ENCODE assay signal across 11 mouse cellular contexts in the genomic region with DNA sequence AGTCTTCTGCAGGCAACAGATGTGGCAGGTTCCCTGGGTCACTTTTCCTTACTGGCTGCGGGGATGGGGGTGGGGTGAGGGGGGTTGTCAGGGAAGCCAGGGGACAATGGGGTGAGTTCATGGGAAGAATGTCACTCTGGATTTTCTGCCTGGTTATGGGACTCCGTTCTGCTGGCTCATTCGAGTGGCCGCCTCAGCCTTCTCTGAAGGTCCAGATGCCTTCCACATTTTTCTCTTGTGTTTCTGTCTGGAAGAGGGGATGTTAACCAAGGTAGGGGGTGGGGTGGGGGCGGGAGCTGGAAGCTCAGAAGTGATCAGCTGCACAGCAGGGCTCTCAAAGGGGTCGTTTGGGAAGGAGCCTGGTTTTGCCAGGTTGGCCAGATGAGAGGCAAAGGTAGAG. TPM values are rescaled to one million over a fixed set of nuclear protein-coding genes. Genes with fewer than 3 reads are reported as not detected.
DNase-seq lines count a peak whose midpoint lies in the region; ATAC-seq and TF ChIP-seq lines count a peak whose summit lies in the region.
"Had no signal": no experiment of that assay in that cellular context is flagged by ENCODE, and none has a peak within 500 bp of the region (broad histone marks: within the 10 kb centered on the region; RNA-seq: fewer than 3 reads in every experiment).

No protein-coding gene starts in this region.

- H3K4me1 ChIP-seq in lung, embryonic 16.5 days (replicated peaks; ENCODE audit: control insufficient read depth, insufficient read depth, low read length) = peaks cover 26% of the 10 kb centered on the region
- H3K4me1 ChIP-seq in forebrain, embryonic 15.5 days = peaks cover 43% of the 10 kb centered on the region
- H3K4me1 ChIP-seq in stomach, postnatal 0 days (replicated peaks; ENCODE audit: control insufficient read depth, insufficient read depth) = peaks cover 5% of the 10 kb centered on the region

- DNase-seq in lung, postnatal 25 days (ENCODE audit: low spot score) = no peak
- peak; percentile 48 for DNase-seq in mesoderm, embryonic 11.5 days (ENCODE audit: low read depth, low spot score)
- DNase-seq in stomach, postnatal 0 days (ENCODE audit: low spot score) = no peak
- no peak for DNase-seq in cerebellum, adult 18-20 months
- no peak for DNase-seq in gastrocnemius, adult 18-20 months (ENCODE audit: low spot score)
- DNase-seq: kidney, adult 11 months had no signal

- no peaks in the 10 kb centered on the region for H3K36me3 ChIP-seq in lung, embryonic 16.5 days (ENCODE audit: control insufficient read depth, insufficient read depth, low read length)
- 0 out of 2 replicates have a peak, but pooled peaks cover 3% of the 10 kb centered on the region for H3K36me3 ChIP-seq in forebrain, embryonic 15.5 days
- H3K36me3 ChIP-seq in stomach, postnatal 0 days (ENCODE audit: control insufficient read depth, insufficient read depth, low read length) = no peaks in the 10 kb centered on the region

- no peak for TF ChIP-seq EP300 in stomach, postnatal 0 days (optimal IDR thresholded peaks at IDR 0.05)

- H3K4me3 ChIP-seq in lung, embryonic 16.5 days (ENCODE audit: low read length) = peak overlapping the region; percentile 64
- peak overlapping the region; percentile 97 for H3K4me3 ChIP-seq in forebrain, embryonic 15.5 days
- H3K4me3 ChIP-seq in stomach, postnatal 0 days (ENCODE audit: low read depth, low read length) = peak overlapping the region; percentile 53

- ATAC-seq in lung, embryonic 16.5 days (ENCODE audit: low read depth) = no peak
- no peak for ATAC-seq in forebrain, embryonic 15.5 days (replicated peaks)
- ATAC-seq in stomach, postnatal 0 days (ENCODE audit: low FRiP score, low TSS enrichment) = no peak
- ATAC-seq in inflammation-experienced regulatory T-cells, adult 6 months = no peak

- H3K27me3 ChIP-seq in lung, embryonic 16.5 days (ENCODE audit: control insufficient read depth, insufficient read depth, low read depth, low read length) = peaks cover 7% of the 10 kb centered on the region; the same call in 1 of the 2 replicates
- no peaks in the 10 kb centered on the region for H3K27me3 ChIP-seq in forebrain, embryonic 15.5 days
- H3K27me3 ChIP-seq in stomach, postnatal 0 days (ENCODE audit: control insufficient read depth, insufficient read depth, low read length) = no peaks in the 10 kb centered on the region

- no peak for TF ChIP-seq CTCF in stomach, postnatal 0 days (IDR thresholded peaks at IDR 0.05; ENCODE audit: low read depth)

- no peaks in the 10 kb centered on the region for H3K9me3 ChIP-seq in lung, embryonic 16.5 days (ENCODE audit: control insufficient read depth, low read length)
- no peaks in the 10 kb centered on the region for H3K9me3 ChIP-seq in forebrain, embryonic 15.5 days
- no peaks in the 10 kb centered on the region for H3K9me3 ChIP-seq in stomach, postnatal 0 days (ENCODE audit: control insufficient read depth, low read length)

- peak overlapping the region; percentile 36; the same call in 1 of the 2 replicates for H3K27ac ChIP-seq in lung, embryonic 16.5 days (ENCODE audit: low read length)
- peak overlapping the region; percentile 84 for H3K27ac ChIP-seq in forebrain, embryonic 15.5 days (replicated peaks)
- no peak overlapping the region for H3K27ac ChIP-seq in stomach, postnatal 0 days (replicated peaks)

- peak overlapping the region; percentile 73 for H3K9ac ChIP-seq in lung, embryonic 16.5 days (ENCODE audit: low read length)
- peak overlapping the region; percentile 85 for H3K9ac ChIP-seq in forebrain, embryonic 15.5 days (replicated peaks)
- H3K9ac ChIP-seq in stomach, postnatal 0 days (ENCODE audit: low read length) = peak overlapping the region; percentile 23

- peak overlapping the region; percentile 99 for H3K4me2 ChIP-seq in lung, embryonic 16.5 days (ENCODE audit: low read depth, low read length)
- peak overlapping the region; percentile 88 for H3K4me2 ChIP-seq in forebrain, embryonic 15.5 days (replicated peaks)
- peak overlapping the region; percentile 95 for H3K4me2 ChIP-seq in stomach, postnatal 0 days (replicated peaks; ENCODE audit: low read depth)

- whole genome bisulfite sequencing in lung, embryonic 16.5 days = 20% methylated on average over 6 of the region's 6 CpGs
- under 1% methylated on average over 6 of the region's 6 CpGs for WGBS in forebrain, embryonic 15.5 days
- WGBS in stomach, postnatal 0 days = 31% methylated on average over 6 of the region's 6 CpGs

RNA-seq across cellular contexts. Expression of gene Igfbp2, which starts 2.1 kb away (rescaled TPM):
- 213 and 233 TPM in 2 replicates for polyA plus RNA-seq in lung, embryonic 16.5 days (2015; fragmentation: Nextera tagmentation; extraction: Ambion mirVana)
- polyA plus RNA-seq in forebrain, embryonic 15.5 days (2015; fragmentation: Nextera tagmentation; extraction: Ambion mirVana) = 336 and 343 TPM in 2 replicates
- 304 and 499 TPM in 2 replicates for polyA plus RNA-seq in stomach, postnatal 0 days (2015; fragmentation: Nextera tagmentation; extraction: Ambion mirVana)
- total RNA-seq in gastrocnemius, adult 18-20 months (2021) = under 1 TPM; 0.28 to 0.62 TPM
- not detected for polyA plus RNA-seq in inflammation-experienced regulatory T-cells, adult 6 months (2017; shearing (Covaris generic))
- total RNA-seq: common myeloid progenitor, adult 5-6 weeks; megakaryocyte-erythroid progenitor cell, adult 5-6 weeks had no signal

RNA-seq across cellular contexts. Expression of gene Igfbp5, which starts 48.2 kb away (rescaled TPM):
- polyA plus RNA-seq in lung, embryonic 16.5 days (2015; fragmentation: Nextera tagmentation; extraction: Ambion mirVana) = 58.7 and 72.4 TPM in 2 replicates
- polyA plus RNA-seq in forebrain, embryonic 15.5 days (2015; fragmentation: Nextera tagmentation; extraction: Ambion mirVana) = 22.0 and 24.4 TPM in 2 replicates
- 37.8 and 44.2 TPM in 2 replicates for polyA plus RNA-seq in stomach, postnatal 0 days (2015; fragmentation: Nextera tagmentation; extraction: Ambion mirVana)
- 100 to 1,000 TPM; 189 to 235 TPM for total RNA-seq in gastrocnemius, adult 18-20 months (2021)
- under 1 TPM in 1 of 3 experiments, not detected in 2; 0.08 TPM for polyA plus RNA-seq in inflammation-experienced regulatory T-cells, adult 6 months (2017; shearing (Covaris generic))
- total RNA-seq: megakaryocyte-erythroid progenitor cell, adult 5-6 weeks had no signal

Comparison
In these comparisons a context has a peak if more than half of its experiments do, and no peak if none do; other contexts are left out.
1. H3K9ac ChIP-seq: peak in every context shown above with its lines; median percentile 85 in forebrain, embryonic 15.5 days; 73 in lung, embryonic 16.5 days; 23 in stomach, postnatal 0 days.
2. RNA of gene Igfbp2, which starts 2.1 kb away (polyA plus RNA-seq): 304 to 499 TPM in stomach, postnatal 0 days, 336 to 343 TPM in forebrain, embryonic 15.5 days and 213 to 233 TPM in lung, embryonic 16.5 days; not detected in inflammation-experienced regulatory T-cells, adult 6 months; every median in the first group is over 100 times any median in the second.
3. RNA of gene Igfbp5, which starts 48.2 kb away (polyA plus RNA-seq): 58.7 to 72.4 TPM in lung, embryonic 16.5 days, 37.8 to 44.2 TPM in stomach, postnatal 0 days and 22.0 to 24.4 TPM in forebrain, embryonic 15.5 days; 0.08 TPM in inflammation-experienced regulatory T-cells, adult 6 months; every median in the first group is over 10 times any median in the second.
4. Peak in every context shown above with its lines, with median percentiles within 50 percentile points of each other: H3K4me2 ChIP-seq and H3K4me3 ChIP-seq.